Mouse (Mus musculus): ENCODE measurements around the gene Isx. TPM values are rescaled to one million over a fixed set of nuclear protein-coding genes. Genes with fewer than 3 reads are reported as not detected.

Isx gene
- total RNA-seq, 2 experiments from 2014 or later: 0.17 TPM; not detected in 1

- peak; percentile 40 to 45 for DNase-seq (ENCODE audit: low spot score in 2 of 2)
- intact Hi-C loops (cut with DNase I): no loop called here
Measured at GRCm38 (mm10) chr8:74891030-74891429, 18.1 kb downstream of the Isx start.

DNA sequence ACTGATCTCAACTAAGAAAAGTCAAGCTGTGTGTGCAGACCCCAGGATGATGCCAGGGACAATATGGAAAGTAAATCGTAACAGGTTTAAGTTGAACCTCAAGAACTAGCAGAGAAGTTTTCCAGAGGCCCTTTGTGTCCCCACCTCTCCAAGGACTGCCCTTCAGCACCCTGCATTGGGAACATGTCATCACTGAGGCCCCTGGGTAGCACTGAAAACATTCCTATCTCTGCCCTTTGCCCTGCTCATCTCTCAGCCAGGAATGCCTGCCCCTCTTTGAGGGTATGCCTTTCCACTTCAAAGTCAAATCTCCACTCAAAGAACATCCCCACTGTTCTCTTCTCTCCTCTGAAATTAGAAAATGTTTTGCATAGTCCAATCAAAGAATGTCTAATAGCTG, 23.3 kb downstream of the Isx start:
- intact Hi-C loops (cut with DNase I): no loop called here
- no peak for DNase-seq (ENCODE audit: low spot score in 2 of 2)

- no peak for DNase-seq (ENCODE audit: low spot score in 2 of 2)
- intact Hi-C loops (cut with DNase I): no loop called here
Measured at GRCm38 (mm10) chr8:74897315-74897714, 24.3 kb downstream of the Isx start.

- intact Hi-C loops (cut with DNase I): no loop called here
- DNase-seq (ENCODE audit: low spot score in 2 of 2): peak; percentile 46 to 55
Measured at GRCm38 (mm10) chr8:74899796-74900195, 26.8 kb downstream of the Isx start.

DNA sequence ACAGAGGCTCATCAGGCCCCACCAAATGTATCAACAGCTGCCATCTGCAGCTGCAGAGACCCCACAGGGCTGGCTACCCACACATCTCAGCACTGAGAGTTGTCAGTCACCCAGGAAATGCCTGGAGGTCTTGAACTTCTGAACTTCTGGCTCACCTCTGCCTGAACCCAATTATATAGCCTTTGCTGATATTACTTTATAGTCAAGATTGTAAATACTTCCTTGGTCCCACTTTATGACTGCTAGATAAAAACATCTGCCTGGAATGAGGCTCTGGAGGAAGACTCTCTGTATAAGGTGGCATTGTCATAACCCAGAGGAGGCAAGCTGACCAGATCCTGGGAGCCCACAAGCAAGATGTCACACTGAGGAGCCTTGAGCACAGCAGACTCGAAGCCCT, 28.8 kb downstream of the Isx start:
- DNase-seq (ENCODE audit: low spot score in 2 of 2): no peak
- intact Hi-C loops (cut with DNase I): no loop called here

DNA sequence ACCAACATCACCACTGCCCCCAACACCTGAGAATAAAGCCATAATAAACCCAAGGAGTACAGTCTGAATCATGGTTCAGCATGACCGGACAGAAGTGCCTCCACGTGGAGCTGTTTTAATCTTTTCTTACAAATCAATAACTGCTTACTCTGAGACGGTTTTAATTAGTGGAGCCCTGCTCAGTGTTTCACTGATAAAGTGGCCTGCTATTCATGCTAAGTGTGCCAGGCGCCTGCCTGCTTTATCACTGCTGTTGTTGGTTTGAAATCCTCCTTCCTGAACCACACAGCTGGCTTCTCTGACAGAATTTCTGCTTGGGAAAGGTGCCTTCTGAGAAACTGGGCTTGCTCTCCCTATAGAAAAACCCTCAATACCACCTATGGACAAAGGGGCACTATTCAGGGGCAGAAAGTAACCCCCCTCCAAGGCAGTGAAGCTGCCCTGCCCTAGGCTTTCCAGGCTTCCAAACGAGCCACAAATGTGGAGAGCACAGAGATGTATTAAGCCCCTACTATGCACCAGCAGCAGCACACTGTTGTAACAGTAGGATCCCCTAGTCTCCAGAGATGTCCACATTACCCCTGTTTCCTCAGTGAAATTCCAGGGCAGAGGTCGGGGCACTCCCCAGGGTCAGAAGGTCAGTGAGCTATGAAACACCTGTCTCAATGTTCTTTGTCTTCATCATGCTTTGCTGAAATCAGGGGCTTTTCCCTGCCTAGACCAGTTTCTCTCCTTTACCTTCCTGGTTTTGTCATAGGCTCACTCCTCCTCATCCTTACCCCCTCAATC, 30.3 kb downstream of the Isx start:
- intact Hi-C loops (cut with DNase I): no loop called here
- DNase-seq (ENCODE audit: low spot score in 2 of 2): no peak

DNA sequence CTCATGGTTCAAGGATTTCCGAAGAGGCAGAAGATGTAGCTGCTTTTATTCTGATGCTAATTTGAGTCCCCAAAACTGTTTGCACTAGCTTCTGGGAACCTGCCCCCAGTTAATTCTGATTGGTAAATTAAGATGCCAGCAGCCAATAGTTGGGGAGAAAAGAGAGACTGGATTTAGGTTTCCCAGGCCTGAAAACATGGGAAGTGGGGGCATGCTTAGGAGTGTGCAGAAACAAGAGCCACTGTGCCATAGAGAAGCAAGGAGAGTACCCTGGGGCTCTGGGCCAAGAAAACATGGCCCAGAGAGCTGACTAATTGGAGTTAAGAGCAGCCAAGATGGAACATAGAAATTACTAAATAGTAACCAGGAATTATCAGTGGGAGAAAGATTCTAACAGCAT, 33.4 kb downstream of the Isx start:
- intact Hi-C loops (cut with DNase I): no loop called here
- DNase-seq (ENCODE audit: low spot score in 2 of 2): no peak

- intact Hi-C loops (cut with DNase I): no loop called here
- no peak for DNase-seq (ENCODE audit: low spot score in 2 of 2)
Measured at GRCm38 (mm10) chr8:74910708-74911107, 37.7 kb downstream of the Isx start.

DNA sequence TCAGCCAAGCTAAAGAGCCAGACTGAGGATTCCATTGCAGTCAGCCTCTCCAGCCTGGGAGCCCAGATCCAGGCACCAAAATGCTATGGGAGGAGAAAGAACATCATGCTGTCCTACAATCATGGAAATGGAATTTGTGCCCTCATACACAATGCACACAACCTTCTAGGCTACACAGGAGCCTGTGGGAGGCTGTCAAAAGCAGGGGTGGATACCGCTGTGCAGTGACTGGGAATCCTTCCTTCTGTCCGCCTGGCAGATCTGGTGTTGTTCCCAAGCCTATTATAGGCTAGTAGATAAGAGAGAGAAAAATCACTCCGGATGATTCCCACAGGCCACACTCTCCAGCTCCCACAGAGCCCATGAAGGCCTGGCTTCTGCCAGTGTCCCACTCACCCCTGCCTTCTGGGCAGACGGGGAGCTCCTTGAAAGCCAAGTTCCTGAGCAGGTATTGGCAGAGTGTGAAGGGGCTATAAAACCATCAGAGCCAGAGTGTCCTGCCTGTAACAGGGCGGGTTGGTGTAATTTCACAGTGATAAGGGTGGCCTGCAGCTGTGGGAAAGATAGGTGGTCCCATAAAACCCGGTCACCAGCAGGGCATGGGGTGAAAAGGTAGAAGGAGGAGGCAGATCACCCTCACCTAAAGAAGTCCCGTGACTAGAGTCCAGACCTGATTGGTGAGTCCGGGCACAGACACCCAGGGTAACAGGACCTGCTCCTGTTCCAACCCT, 47.9 kb downstream of the Isx start:
- DNase-seq (ENCODE audit: low spot score in 2 of 2): peak; percentile 35 to 64

DNA sequence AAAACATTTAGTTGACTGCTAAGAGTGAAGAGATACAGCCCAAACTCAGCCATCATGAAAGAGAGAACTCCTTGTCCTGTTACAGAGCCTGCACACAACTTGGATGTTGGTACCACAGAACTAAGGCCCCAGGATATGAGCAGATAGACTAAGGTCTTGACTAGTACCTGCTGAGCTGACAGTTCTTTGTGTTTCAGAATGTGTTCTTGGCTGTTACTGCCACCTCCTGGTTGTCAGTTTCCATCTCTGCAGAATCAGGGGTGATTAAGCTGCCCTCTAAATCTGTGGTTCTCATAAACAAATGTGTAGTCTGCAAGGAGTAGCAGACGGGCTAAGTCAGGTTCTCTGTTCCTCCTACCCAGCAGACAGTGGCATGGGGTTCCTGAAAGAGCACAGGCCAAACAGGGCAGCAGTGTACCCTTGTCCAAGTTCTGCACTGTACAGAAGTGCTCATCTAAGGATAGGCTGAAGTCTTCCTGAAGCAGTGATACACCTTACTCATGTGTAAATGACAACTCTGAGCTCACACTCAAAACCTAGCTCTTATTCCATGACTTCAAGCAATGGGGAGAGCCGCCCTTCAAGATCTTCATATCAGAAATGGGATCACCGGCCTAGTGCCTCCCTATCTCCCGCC, 49.0 kb downstream of the Isx start:
- peak; percentile 40 to 43 for DNase-seq (ENCODE audit: low spot score in 2 of 2)
- intact Hi-C loops (cut with DNase I): loop anchor here (5.0 kb wide), 1 partner anchor 1570 kb away; the partner anchor contains the start of gene Large1

More for the DNA sequence above, 47.9 kb downstream of the Isx start:
- intact Hi-C loops (cut with DNase I): loop anchor here (5.0 kb wide), 1 partner anchor 1569 kb away; the partner anchor contains the start of gene Large1

DNA sequence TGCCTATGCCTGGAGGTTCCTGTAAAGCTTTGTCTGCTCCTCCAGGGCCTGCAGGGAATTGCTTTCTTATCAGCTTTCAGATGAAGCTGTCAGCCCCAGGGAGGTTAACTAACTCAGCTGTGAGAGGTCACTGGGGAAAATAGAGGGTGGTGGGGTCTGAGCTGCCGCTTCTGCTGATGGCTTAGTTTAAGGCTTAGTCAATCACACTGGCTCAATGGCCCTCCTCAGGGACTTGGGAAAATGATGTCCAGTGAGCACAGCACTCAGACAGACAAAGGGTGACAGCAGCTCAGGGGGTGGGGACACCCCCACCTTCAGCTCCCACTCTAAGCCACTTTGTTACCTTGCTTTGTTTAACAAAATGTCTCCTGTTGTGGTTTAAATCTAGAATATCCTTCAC, 55.0 kb downstream of the Isx start:
- intact Hi-C loops (cut with DNase I): no loop called here

GRCm38 (mm10) chr8:74930731-74931130, 57.8 kb downstream of the Isx start:
- DNase-seq (ENCODE audit: low spot score in 2 of 2): no peak
- intact Hi-C loops (cut with DNase I): loop anchor here (10.0 kb wide), 2 partner anchors 1706 to 1926 kb away; no protein-coding TSS in a partner anchor

More for the DNA sequence above, 55.0 kb downstream of the Isx start:
- no peak for DNase-seq (ENCODE audit: low spot score in 2 of 2)

GRCm38 (mm10) chr8:74935308-74935707, 62.3 kb downstream of the Isx start:
- intact Hi-C loops (cut with DNase I): loop anchor here (10.0 kb wide), 2 partner anchors 1711 to 1931 kb away; no protein-coding TSS in a partner anchor
- peak; percentile 22 to 35 for DNase-seq (ENCODE audit: low spot score in 2 of 2)

DNA sequence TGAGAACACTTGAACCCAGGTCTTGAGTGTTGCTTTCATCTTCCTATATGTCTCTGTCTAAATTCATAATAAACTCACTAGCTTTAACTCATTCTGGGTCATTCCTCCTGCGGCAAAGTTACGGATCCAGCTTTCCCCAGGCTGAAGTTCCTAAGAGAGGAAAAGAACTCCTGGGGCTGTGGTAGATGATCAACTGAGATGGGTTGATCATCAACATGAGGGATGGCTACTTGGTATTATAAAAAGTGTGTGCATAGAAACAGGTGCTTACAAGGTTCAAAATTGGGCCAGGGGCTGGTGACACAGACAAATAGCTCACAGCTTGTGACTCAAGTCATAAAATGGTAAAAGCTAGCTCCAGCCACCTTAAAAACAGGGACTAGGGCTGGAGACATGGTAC, 63.7 kb downstream of the Isx start:
- intact Hi-C loops (cut with DNase I): loop anchor here (10.0 kb wide), 2 partner anchors 1712 to 1932 kb away; no protein-coding TSS in a partner anchor
- no peak for DNase-seq (ENCODE audit: low spot score in 2 of 2)

GRCm38 (mm10) chr8:74942056-74942455, 69.1 kb downstream of the Isx start:
- intact Hi-C loops (cut with DNase I): no loop called here
- DNase-seq (ENCODE audit: low spot score in 2 of 2): no peak

Other genes with a start within 250 kb of the Isx start
- 10 to 100 TPM; 23.4 to 24.8 TPM for gene Hmgxb4, start 120.2 kb downstream of the Isx start, total RNA-seq (2021)
- 10 to 100 TPM; 37.2 to 47.1 TPM for gene Tom1, start 160.5 kb downstream of the Isx start, total RNA-seq (2021)
- 1 to 10 TPM; 3.9 to 5.1 TPM for gene Hmox1, start 220.4 kb downstream of the Isx start, total RNA-seq (2021)
- 1 to 10 TPM; 7.4 to 7.6 TPM for gene Mcm5, start 236.4 kb downstream of the Isx start, total RNA-seq (2021)

Measured in left cerebral cortex, postnatal 36 days (tissue).